Mouse (Mus musculus) spleen, postnatal 4 days (tissue): ENCODE results near the gene Vti1a.
A peak's percentile ranks its signal among the peaks of the same experiment; 100 is the strongest.

Source experiments
- DNase-seq, 2 experiments: peaks; one replicate each; pipeline ENCODE4 v3.0.0; 2022; ENCODE audit warnings: low spot score in 2 of 2

Gene Vti1a

DNA sequence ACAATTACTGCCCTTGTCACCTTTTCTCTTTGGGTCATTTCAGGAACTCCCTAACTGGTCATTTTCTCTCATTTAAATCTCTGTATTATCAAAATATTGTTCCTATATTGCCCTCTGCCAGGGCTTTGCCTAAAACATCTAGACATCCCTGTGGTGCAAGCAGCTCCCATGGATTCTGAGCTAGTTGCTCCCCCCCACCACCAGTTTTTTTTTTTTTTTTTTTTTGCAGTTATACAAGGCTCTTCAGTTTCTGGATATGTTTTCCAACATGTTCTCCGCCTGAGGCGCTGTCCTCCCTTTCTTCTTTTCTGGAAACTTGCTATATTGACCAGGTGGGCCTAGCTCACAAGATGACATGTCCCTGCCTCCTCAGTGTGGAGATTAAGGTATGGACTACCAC is 2.4 kb upstream of the Vti1a start:
- no peak for DNase-seq

DNA sequence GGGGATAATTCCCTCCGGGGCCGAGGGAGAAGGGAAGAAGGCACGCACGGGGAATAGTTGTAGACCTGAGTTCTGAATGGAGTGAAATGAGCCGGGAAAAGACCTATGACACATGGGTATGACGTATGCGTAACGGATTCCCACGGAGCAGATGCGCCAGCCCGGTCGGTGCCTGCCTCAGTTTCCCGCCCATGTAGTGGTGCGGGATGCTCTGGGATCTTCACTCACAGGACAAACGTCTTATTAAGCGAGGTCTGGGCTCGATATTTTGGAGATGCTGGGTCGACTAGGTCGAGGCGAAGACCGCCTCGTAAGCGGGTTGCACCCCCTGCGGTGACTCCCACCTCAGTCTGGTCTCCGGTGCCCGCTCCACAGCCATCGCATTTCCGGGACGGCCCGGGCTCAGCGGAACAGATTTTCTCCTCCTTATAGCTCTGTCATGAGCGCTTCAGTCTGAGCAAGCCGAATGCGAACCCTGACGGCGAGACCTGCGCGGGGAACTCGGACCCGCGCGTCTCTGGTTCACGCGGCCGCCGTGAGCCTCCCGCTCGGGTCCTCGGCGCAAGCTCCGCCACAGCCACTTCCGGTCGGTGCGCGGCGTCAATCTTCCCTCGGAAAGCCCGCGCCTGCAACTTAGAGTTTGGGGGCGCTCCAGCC is 515 bp upstream of the Vti1a start, which contains the start of gene Zdhhc6:
Gene Zdhhc6, minus strand, starts transcription at position 581 of the 657 bp plus-strand sequence.
- DNase-seq: peak; percentile 87 to 95

DNA sequence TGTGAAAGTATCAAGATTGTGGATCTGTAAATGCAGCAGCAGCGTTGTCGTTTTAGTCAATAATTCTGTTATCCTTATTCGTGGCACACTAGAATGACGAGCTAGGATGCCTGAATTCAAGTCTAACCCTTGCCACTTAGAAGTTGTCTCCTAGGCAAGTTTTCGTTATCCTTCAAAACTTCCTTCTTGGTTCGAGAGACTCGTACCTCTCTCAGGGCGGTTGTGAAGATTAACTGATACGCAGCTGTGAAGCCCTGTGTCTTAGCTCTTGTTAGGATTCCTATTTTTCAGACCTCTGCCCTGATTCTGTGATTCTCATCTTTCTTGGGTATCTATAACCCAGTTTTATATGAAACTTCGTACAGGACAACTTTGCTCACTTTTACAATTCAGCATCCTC is 806 bp downstream of the Vti1a start:
- no peak for DNase-seq

DNA sequence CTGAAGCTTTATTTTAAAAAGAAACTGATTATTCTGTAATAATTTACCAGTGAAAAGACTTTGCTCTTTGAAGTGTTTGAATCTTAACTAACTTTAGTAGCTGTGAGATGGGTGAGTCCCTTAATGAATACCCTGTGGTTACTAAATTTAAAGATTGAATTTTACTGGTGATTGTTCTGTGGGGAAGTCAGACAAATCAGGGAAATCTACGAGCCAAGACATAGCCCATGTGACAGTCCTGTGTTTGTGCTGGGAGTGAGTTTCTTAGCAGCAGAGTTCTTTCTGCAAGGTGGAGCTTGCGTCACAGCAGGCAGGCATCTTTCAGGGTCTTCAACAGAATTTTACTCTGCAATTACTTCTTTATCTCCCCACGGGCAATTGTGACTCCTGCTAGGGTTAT is 2.9 kb downstream of the Vti1a start:
- DNase-seq: no peak

DNA sequence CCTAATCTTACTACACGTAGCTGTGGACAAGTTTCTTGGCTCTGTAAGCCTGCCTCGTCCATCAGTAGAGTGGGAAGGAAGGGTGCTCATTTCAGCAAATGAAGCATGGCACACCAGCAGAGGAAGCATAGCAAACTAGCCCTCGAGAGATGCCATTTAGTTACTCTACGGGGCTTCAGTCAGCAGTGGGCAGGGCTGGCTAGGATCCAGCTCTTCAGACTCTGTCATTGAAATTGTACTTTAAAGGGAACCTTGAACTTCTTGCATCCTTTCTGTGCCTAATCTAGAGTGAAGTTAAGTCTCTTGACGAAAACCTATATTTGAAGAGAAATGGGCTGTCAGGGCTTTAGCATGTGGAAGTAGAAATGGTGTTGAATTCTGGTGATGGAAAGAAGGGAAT is 3.4 kb downstream of the Vti1a start:
- DNase-seq: no peak

DNA sequence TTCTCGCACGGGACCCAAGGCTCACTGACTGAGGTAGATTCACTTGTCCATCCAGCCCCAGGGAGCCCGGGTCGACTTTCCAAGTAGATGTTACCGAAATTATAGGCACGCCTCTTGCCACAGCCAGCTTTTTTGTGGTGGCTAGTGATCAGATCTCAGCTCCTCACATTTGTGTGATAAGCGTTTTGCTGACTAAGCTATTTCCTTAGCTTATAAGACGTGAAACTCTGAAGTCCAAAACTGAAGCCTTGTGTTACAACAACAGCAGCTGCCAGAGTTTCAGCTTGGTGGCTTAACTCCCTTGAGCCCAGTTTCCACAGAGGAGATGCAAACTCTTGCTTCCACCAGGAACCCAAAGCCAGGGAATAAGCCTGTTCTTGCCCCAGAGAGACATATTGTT is 6.5 kb downstream of the Vti1a start:
- DNase-seq: no peak

DNA sequence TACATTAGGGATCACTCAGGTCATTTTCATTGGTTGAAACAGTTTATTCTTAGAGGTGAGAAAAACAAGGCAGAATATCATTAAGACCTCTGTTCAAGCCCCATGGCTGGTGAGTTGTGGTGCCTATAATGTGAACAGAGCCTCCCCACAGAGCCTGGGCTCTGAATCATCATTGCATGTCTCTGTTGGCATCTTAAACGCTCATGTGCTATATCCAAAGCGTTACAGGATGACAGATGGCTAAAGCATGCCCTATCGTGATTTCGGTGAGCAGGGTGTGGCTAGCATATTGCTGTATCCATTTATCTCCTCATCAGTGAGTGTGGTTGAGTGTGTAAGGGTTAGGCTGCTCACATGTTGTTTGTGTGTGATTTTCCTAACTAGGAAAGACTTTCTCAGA is 11.4 kb downstream of the Vti1a start:
- DNase-seq: no peak

DNA sequence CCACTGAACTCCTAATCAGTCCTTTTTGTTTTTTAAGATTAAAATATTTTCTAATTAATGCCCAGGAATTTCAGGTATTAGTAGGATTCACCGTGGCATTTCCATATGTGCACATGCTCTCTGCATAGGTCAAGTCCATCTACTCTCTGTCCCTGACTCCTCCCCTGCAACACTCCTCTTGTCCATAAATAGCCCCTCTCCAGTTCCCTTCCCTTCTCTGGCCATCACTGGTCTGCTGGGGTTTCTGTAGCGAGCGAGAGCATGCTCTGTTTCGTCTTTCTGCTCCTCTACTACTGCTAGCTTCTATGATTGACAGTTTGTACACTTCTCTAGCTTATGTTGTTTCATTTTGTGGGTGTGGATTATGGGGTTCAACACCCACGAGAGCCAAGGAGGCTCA is 15.7 kb downstream of the Vti1a start:
- DNase-seq: no peak

DNA sequence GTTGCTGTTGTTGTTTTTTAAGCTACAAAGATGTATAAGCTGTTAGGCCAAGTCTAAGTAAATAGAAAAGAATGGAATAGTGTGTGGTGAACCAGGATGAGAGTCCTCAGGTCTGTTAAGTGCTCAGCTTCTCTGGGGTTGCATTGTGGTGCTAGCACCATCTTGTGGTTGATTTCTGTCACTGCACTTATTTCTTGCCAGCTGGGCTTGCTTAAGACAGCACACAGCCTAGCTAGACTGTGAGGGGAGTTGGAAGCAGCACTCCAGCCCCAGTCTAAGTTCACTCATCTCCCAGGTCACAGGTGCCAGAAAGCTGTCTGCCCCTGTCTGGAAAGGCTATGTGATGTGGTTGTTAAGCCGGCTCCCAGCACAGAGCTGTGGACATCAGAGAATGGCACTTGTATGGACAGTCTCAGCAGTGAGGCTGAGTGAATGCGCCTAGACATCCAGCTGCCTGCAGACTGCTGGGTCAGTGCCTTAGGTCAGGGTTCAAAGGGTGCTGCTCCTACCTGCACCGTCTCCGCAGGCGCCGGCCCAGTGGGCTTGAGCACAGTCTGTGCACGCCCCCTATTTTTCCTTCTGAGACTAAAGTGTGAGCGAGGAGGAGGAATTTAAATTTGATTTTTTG is 16.7 kb downstream of the Vti1a start:
- DNase-seq: peak; percentile 62 to 75

DNA sequence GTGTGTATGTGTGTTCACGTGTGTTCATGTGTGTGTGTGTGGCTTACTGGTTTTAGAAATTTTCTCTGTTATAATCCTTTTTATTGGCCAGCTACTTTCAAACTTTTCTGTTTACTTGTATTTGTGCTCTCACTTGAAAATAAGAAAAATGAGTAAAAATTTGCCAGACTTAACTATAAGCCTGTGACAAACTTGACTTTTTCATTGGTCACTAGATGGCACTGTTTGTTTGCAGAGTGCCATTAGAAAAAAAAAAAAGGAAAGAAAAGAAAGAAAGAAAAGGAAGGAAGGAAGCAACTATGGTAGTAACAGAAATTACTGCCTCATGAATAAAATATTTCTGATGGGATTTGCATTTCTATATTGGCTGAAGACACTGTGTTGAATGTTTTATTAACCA is 19.8 kb downstream of the Vti1a start:
- DNase-seq: no peak

DNA sequence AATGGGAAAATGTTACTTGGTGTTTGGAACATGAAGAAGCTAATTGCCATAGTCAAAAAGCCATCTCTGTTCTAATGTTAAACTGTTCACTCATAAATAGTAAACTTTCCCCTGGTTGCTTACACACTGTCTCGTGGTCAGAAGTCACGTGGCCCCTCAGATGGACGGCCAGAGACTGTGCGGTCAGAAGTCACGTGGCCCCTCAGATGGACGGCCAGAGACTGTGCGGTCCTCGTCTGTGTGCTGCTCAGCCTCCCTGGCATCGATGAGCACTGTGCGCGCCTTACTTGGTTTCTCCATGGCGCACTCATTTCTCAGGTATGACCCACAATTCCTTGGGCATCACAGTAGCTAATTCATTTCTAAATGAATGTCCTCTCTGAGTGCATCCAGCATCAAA is 20.3 kb downstream of the Vti1a start:
- DNase-seq: no peak

DNA sequence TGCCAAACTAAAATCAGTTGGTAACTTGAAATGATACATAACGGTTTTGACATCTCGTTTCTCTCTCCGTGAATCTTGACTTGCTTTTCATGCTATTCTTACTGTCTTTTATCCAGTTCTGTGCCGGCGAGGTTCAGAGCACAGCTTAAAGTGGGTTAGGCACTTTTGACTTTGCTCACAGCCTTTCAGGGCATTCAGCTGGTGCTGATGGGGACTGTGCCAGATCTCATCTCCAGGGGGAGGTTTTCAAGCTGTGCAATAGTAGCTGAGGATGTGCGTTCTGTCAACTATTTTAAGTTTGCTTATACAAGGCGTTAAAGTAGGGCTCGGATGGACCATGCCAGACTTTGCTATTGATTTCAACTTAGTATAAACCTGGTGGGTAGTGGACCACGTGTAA is 21.0 kb downstream of the Vti1a start:
- no peak for DNase-seq

DNA sequence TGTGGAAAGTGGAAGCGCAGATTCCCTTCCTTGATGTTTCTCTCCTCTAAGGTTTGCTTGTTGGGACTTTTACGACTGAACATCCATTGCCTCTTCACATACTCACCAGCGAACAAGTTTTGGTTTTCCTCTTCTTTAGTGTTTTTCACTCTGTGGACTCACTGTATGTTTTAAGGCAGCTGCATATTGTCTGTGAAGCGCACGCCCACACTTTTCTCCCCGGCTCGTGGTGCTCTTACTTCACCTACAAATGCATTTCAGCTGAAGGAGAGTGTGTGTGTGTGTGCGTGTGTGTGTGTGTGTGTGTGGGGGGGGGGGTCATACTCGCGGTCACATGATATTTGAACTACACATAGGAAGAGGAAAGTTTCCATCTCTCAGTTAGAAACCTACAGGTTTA is 21.6 kb downstream of the Vti1a start:
- DNase-seq: no peak

DNA sequence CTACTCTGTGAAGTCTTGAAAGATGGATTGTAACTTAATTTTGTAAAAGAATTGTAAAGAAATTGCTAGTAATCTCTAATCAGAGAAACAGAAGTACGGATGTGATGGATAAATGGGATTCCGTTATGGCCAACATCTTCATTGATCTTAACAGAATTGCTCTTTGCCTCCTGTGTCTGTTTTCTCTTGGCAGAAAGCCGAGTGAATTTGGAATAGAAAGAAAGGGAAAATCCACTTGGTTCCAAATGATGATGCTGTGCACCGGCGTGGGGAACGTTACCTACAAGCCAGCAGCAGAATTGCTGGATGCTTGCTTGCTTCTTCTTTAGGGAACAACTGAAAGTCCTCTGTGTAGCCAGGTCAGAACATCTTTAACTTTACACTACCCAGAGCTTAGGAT is 24.4 kb downstream of the Vti1a start:
- no peak for DNase-seq

DNA sequence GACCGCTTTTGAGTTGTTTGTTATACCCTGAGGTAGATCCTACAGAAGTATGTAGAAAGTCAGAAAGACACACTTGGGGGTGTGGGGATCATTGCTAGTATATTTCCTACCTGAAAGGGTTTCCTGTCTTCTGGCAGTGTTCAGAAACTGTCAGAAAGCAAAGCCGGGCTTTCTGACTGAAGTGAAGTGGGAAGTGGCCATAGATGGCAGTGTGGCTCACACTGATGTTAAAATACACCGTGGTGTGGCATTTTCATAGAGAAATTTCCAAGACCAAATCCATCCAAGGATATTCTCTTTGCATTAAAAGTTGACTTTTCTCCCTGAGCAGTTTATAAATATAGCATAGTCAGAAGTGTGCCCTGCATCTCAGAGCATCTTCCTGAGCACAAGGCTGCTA is 25.3 kb downstream of the Vti1a start:
- no peak for DNase-seq

DNA sequence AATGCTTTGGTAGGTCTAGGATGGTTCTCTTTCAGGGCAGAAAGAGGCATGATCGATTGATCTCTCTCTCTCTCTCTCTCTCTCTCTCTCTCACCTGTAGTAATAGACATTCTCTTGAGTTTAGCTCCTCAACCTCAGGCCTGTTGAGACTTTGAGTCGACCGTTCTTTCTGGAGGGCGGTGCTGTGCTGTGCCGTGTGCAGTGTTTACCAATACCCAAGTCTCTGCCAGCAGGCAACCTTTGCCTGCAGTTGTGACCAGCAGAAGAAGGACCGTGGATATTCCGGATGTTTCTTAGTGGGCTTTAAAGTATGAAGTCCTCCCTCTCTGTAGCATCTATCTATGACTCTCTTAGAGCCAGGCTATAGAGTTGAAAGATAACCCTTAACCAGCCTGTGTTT is 26.3 kb downstream of the Vti1a start:
- DNase-seq: no peak

DNA sequence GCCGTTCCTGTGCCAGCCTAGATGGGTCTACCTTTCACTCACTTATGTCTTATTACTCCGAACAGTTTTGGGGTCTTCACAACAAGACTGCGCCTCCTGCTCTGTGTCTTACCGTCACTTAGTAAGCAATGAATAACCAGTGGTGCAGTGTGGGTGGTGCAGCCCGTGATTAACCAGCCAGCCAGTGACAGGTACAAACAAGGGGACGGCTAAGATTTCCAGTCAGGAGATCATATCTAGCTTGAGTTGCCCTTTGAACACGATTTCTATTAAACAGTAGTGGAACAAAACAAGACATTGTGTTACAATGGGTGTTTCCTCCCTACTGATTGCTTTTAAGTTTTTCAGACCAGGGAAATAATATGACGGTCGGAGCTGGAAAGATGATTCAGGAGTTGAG is 27.2 kb downstream of the Vti1a start:
- DNase-seq: no peak

DNA sequence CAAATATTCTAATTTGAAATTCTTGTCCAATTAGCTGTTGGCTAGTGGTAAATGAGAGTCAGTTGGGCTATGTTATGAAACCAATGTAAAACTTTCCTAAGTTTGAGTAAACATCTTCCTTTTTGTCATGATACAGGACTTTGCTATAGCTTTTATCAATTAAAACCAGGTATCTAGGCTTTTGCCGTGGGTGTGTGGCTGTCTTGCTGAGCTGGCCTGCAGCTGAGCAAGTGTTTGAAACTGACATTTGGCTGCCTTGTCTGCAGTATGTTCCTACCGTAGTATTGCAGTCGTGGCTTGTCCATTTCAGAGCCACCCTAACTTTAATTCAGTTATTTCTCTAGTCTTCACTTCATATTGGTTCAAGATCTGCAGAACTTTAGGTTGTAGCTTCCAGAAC is 32.1 kb downstream of the Vti1a start:
- no peak for DNase-seq

DNA sequence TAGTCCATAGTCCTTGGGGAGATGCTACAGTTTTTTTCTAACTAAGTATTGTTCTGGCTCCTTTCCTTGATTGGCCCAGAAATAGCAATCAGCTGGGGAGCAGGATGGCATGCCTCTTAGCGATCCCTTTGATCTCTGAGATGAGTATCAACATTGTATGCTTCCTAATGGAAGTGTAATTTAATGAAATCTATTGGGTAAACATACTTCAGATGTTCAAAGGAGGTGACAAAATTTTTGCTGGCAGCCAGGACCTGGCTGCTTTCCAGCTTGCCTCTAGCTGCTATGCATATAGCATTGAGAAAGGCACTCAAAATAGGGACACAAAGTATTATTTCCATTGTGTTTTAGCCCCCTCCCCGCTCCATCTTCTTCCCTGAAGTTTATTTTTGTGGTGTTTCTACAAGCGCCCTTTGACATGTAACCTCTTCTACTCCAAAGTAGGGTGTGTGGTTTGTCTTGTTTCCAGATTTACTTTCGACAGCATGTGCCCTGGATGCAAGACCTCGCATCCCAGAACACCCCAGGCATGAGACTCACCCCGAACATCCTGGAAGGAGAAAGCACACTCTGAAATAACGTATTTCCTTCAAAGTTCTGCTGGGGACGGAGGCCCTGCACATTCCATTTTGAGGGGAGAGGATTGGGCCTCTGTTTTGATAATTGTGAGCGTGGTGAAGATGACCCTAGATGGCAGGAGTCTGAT is 34.7 kb downstream of the Vti1a start:
- no peak for DNase-seq

DNA sequence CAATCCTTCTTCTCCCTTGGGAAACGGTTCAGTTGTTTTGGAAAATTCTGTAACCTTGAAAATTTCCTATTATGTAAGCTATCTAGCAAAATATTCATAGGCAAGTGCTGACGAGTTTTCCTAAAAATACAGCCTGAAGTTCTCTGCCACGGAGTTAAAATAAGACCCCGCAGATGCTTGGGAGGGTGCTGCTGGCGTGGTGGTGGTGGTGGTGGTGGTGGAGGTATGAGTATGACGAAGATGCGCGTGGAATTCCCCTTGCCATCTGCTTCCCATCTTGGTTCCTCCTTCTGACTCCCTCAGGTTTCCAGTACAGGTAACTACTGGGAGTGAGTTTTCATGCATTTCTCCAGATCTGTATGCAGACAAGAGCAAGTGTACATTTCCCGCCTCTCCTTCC is 46.5 kb downstream of the Vti1a start:
- DNase-seq: no peak

DNA sequence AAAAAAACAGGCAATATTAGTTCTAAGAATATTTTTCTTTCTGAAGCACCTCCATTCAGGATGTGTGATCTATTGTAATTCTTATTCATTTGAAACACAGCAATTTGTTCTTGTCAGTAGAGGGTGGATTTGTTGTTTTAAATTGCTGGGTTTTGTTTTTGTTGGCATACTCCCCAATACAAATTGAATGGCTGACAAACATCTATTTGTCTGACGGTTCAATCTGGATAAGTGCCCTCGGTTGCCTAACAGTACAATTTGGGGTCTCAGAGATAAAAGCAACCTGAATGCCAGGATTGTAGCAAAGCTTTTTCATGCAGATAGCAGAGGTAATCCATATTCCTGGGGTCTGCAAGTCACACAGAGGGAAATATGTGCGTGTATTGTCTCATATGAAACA is 53.6 kb downstream of the Vti1a start:
- no peak for DNase-seq

DNA sequence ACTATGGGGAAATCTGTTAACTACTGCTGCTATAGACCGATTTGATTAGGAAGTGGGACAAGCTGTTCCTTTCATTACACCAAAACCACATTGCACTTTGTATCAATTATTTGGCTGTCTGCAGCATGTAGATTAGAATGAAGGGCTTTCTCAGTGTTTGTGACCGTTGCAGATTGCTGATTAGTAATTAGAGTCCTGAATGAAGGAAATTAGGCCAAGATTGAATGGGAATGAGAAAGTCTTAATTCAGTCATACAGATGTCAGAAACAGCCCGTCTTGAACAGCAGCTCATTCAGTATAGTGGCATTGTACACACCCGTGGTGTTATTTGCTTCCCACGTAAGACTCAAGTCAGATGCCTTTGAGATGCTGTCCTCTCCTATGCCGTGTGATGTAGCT is 60.2 kb downstream of the Vti1a start:
- no peak for DNase-seq

DNA sequence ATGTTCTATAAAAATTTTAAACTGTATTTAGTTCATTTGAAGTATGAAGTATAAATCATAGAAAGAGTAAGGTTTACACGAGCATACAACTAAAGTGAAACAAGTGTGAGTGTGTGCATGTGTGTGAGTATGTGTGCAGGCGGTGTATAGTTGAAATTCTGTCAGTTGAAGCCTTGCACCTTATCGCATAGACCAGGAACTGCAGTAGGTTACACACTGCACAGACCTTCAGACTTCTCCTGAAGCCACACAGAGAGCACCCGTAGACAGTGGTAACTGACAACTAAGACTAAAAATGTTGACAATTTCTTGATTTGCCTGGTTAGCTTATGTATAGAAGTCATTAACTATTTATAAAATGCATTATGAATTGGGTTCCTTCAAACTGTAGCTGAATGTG is 61.4 kb downstream of the Vti1a start:
- DNase-seq: no peak
